Mouse (Mus musculus) midbrain, embryonic 11.5 days (tissue): ENCODE results near the gene Fbln1. TPM values are rescaled to one million over a fixed set of nuclear protein-coding genes. Genes with fewer than 3 reads are reported as not detected.

ENCODE experiments used
- ATAC-seq: fragments of 200-750 bp; cut with Nextera tagmentation; 2 replicates; pipeline ENCODE4 v1.8.0; 2017; ENCODE audit warnings: moderate TSS enrichment, moderate library complexity; ENCODE audit not compliant: low FRiP score
- DNase-seq: peaks from one replicate; pipeline ENCODE4 v3.0.0; 2015; ENCODE audit warnings: low spot score; ENCODE audit errors: missing footprints
- H3K27ac ChIP-seq: fragments of 300-500 bp; sonication (generic); 2 replicates; pipeline ENCODE4 v1.5.1; 2014; ENCODE audit warnings: low read depth, low read length
- H3K27me3 ChIP-seq: fragments of 300-500 bp; sonication (generic); 2 replicates; pipeline ENCODE4 v1.6.1; 2014; ENCODE audit warnings: mild to moderate bottlenecking, low read length, moderate library complexity, mixed read lengths; ENCODE audit not compliant: control insufficient read depth, insufficient read depth
- H3K36me3 ChIP-seq: fragments of 300-500 bp; sonication (generic); 2 replicates; pipeline ENCODE4 v1.6.1; 2014; ENCODE audit warnings: mild to moderate bottlenecking, low read length, moderate library complexity, mixed read lengths; ENCODE audit not compliant: control insufficient read depth, insufficient read depth
- H3K4me1 ChIP-seq: fragments of 300-500 bp; sonication (generic); 2 replicates; pipeline ENCODE4 v1.6.1; 2014; ENCODE audit warnings: low read length; ENCODE audit not compliant: control insufficient read depth, insufficient read depth
- H3K4me2 ChIP-seq: fragments of 300-500 bp; sonication (generic); 2 replicates; pipeline ENCODE4 v1.6.1; 2014; ENCODE audit warnings: mild to moderate bottlenecking, moderate library complexity
- H3K4me3 ChIP-seq: fragments of 300-500 bp; sonication (generic); 2 replicates; pipeline ENCODE4 v1.5.1; 2014; ENCODE audit warnings: low read depth, low read length
- H3K9ac ChIP-seq: fragments of 300-500 bp; sonication (generic); 2 replicates; pipeline ENCODE4 v1.6.1; 2014; ENCODE audit warnings: low read length
- H3K9me3 ChIP-seq: fragments of 300-500 bp; sonication (generic); 2 replicates; pipeline ENCODE4 v1.6.1; 2016; ENCODE audit warnings: low read length; ENCODE audit not compliant: control insufficient read depth
- WGBS: fragments of 180-500 bp; shearing (Covaris S2); extraction: QIAGEN DNeasy Blood & Tissue Kit; methylation state at CpG from one replicate; pipeline ENCODE4 v1.1.7; 2014; 5-methylcytosine and 5-hydroxymethylcytosine counted together
- polyA plus RNA-seq: library from polyadenylated mRNA; unstranded; fragments of >200 nt; fragmentation: Nextera tagmentation; extraction: Ambion mirVana; gene quantifications from 2 replicates; pipeline ENCODE4 v1.2.1, GENCODE M21; 2014

Gene Fbln1
- polyA plus RNA-seq, 1 experiment from 2014 or later = 165 TPM

DNA sequence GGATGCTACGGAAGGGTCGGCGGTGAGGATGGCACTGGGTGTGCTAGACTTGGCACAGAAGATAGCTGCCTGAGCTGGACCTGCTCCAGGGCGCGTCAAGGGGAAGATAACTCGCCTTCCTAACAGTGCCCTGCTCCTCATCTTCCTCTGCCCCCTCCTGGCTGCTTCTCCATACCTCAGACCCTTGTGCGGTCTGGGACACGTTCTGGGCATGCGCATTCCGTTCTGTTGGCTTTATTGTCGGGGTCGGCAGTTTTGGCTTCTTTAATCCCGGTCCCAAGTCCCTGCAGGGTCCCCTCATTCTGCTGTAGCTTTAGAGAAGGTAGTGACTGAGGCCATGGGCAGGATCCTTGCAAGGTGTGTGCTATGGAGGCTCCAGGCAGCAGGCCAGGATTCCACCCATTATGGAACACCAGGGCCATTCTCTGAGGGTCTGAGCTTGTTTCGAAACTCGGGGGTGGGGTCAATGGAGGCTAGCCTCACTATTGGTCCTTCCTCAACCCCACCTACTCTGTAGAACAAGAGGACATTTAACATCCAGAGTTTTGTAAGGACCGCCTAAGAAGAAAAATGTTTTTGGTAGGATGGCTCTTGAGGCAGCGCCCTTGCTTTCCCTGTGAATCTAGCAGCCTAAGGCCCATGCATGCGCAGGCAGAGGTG, 5.5 kb downstream of the Fbln1 start:
- ATAC-seq (no peak), DNase-seq (no peak)
- H3K4me3 ChIP-seq = no peak overlapping the region
- no peak overlapping the region for H3K9ac ChIP-seq
- H3K9me3 ChIP-seq = peaks cover 10% of the 10 kb centered on the region; the same call in 1 of the 2 replicates
- H3K27ac ChIP-seq = no peak overlapping the region
- H3K4me2 ChIP-seq = no peak overlapping the region
- WGBS = 95% methylated on average over 18 of the region's 18 CpGs
- peaks cover 19% of the 10 kb centered on the region for H3K36me3 ChIP-seq
- no peaks in the 10 kb centered on the region for H3K27me3 ChIP-seq
- peaks cover 19% of the 10 kb centered on the region for H3K4me1 ChIP-seq

DNA sequence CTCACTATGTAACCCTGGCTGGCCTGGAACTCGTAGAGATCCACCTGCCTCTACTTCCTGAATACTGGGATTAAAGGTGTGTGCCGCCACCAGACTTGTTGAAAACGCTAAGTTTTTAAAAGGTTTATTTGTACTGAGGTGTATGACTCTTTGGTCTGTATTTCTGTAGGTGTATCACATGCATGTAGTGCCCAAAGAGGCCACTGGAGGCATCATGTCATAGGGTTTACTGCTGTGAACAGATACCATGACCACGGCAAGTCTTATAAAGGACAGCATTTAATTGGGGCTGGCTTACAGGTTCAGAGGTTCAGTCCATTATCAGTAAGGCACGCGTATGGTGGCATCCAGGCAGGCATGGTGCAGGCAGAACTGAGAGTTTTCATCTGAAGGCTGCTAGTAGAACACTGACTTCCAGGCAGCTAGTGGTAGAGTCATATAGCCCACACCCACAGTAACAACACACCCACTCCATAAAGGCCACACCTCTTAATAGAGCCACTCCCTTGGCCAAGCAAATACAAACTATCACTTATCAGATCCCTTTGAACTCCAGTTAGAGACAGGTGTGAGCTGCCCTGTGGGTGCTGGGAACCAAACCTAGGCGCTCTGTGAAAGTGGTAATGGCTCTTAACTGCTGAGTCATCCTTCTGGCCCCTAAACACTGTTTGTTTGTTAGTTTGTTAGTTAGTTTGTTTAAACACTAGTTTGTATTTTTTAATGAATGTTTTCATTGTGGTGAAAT, 10.5 kb downstream of the Fbln1 start:
- H3K9me3 ChIP-seq = peaks cover 10% of the 10 kb centered on the region; the same call in 1 of the 2 replicates
- peaks cover 15% of the 10 kb centered on the region for H3K36me3 ChIP-seq
- H3K4me3 ChIP-seq = no peak overlapping the region
- no peak overlapping the region for H3K27ac ChIP-seq
- H3K4me1 ChIP-seq = no peaks in the 10 kb centered on the region
- no peak overlapping the region for H3K4me2 ChIP-seq
- WGBS = 96% methylated on average over 7 of the region's 7 CpGs
- no peaks in the 10 kb centered on the region for H3K27me3 ChIP-seq
- DNase-seq (peak; percentile 57), ATAC-seq (no peak)
- H3K9ac ChIP-seq = no peak overlapping the region

DNA sequence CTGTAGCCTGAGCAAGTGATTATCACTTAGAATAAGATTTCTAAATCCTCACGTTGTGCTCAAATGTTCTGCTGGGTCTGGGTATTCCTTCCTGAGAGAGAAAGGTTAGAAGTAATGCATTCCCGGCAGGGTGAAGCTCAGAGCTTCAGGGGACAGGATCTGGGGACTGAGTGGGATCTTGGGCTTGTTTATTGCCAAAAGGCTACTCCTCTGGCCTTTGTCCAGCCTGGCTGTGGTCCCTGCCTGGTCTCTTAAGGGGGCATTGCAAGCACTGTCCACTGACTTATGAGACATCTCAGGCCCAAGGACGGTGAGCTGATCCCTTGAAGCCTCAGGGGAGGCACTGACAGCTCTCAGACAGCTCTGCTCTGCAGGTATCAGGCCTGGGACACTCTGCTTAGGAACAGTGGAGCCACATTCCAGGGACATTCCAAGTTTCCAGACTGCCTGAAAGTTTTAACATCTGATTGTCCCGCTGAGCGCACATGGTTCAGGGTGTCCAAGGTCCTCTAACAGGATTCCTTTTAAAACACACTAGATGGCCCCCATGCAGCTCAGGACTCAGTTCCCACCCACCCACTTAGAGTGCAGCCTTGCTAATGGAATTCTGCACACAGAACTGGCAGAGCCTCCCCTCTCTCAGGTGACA, 13.0 kb downstream of the Fbln1 start:
- Histone ChIP-seq H3K27me3 (no peaks in the 10 kb centered on the region), H3K9me3 (peaks cover 10% of the 10 kb centered on the region; the same call in 1 of the 2 replicates), H3K4me3 (no peak overlapping the region), H3K4me1 (no peaks in the 10 kb centered on the region), H3K36me3 (peaks cover 10% of the 10 kb centered on the region), H3K27ac (no peak overlapping the region), H3K9ac (no peak overlapping the region), H3K4me2 (no peak overlapping the region)
- WGBS = 81% methylated on average over 5 of the region's 5 CpGs
- DNase-seq (peak; percentile 67), ATAC-seq (no peak)

DNA sequence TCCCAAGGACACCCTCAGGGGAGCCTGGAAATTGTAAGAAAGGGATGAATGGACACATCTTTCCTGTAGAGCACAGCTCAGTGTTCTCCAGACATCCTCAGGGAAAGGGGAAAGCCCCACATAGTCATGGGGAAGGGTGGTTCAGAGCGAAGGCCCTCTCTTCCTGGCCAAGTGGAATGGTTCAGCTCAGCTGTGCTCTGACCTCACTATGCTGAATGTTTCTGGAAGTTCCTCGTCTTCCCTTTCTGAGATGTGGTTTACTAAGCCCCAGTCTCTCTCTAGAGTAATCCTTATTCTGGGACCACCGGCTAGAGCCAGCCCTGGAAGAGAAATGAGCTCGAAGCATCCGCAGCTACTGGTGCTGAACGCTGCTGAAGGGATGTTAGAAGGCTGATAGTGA, 14.6 kb downstream of the Fbln1 start:
- Histone ChIP-seq H3K9ac (no peak overlapping the region), H3K27me3 (no peaks in the 10 kb centered on the region), H3K4me3 (no peak overlapping the region), H3K4me1 (no peaks in the 10 kb centered on the region), H3K4me2 (no peak overlapping the region), H3K9me3 (peaks cover 4% of the 10 kb centered on the region; the same call in 1 of the 2 replicates), H3K36me3 (peaks cover 6% of the 10 kb centered on the region), H3K27ac (no peak overlapping the region)
- 90% methylated on average over 6 of the region's 6 CpGs for WGBS
- ATAC-seq (no peak), DNase-seq (no peak)

DNA sequence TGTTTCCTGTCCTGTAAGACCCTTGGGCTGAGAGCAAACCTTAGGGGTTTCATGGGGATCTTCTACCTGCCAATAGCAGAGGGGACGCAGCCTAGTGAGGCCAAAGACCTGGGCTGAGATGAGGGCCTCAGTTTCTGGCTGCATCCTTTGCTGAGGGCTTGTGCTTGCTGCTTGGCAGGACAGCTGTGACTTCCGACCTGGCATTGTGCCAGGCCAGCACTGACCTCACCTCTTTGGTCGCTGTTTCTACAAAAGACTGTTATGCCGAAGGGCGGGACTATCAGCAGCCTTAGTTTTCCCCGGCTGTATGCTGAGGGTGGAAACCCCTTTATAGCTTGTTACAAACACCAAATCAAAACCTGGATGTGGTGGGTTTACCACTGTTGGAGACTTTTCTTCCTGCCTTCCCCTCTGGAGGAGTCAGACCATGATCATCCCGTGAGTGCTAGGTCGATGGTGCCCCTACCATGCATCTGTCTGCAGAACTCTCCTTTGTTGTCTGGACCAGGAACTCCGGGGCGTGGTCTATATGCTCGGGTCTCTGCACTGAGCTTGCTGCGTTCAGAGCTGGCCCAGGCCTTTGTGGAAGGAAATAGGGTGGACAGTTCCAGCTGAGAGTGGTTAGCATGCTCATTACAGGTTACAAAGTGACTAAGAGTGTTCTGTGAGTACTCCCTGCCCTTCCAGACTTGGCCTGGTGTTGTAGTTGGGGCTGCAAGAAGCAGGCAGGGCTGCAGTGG, 15.5 kb downstream of the Fbln1 start:
- ATAC-seq (no peak), DNase-seq (no peak)
- no peaks in the 10 kb centered on the region for H3K4me1 ChIP-seq
- no peaks in the 10 kb centered on the region for H3K9me3 ChIP-seq
- H3K36me3 ChIP-seq = peaks cover 5% of the 10 kb centered on the region
- no peak overlapping the region for H3K9ac ChIP-seq
- no peak overlapping the region for H3K27ac ChIP-seq
- H3K27me3 ChIP-seq = no peaks in the 10 kb centered on the region
- no peak overlapping the region for H3K4me2 ChIP-seq
- 84% methylated on average over 12 of the region's 12 CpGs for WGBS
- H3K4me3 ChIP-seq = no peak overlapping the region

DNA sequence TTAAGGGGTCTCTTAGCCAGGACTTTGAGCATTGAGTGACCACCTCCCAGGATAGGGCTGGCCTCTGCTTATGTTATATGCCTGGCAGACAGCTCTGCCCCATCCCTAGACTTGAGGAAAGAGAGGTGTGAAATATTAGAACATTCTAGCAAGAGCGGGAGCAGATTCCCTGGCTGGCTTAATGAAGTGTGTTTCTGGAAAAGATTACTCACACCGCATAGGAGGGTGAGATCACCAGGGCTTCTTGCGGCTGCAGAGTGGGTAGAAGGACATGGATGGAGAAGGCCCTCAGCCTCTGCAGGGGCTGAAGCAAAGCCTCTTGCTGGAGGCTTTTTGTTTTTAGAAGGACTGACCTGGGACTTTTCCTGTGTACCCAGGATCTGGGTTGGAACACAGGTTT, 19.9 kb downstream of the Fbln1 start:
- Histone ChIP-seq H3K27ac (no peak overlapping the region), H3K36me3 (peaks cover 10% of the 10 kb centered on the region), H3K9me3 (no peaks in the 10 kb centered on the region), H3K27me3 (no peaks in the 10 kb centered on the region), H3K4me1 (no peaks in the 10 kb centered on the region), H3K4me3 (no peak overlapping the region), H3K4me2 (no peak overlapping the region), H3K9ac (no peak overlapping the region)
- WGBS = 90% methylated on average over 3 of the region's 3 CpGs
- no peak for ATAC-seq
- no peak for DNase-seq

DNA sequence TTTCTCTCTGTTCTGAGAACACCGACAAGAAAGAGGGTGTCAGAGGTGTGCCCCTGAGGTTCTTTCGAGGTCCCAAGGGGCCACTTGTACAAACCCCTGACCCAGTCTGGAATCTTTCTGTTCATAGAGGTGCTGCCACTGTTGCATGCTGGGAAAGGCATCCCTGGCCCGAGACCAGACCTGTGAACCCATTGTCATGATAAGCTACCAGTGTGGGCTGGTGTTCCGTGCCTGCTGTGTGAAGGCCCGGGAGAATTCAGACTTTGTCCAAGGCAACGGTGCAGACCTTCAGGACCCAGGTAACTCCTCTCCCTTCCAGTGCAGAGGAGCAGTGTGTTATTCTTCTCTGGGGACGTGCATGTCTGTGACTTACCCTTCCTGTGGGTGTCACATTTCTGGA, 21.1 kb downstream of the Fbln1 start:
- Histone ChIP-seq H3K4me3 (no peak overlapping the region), H3K27me3 (no peaks in the 10 kb centered on the region), H3K4me1 (no peaks in the 10 kb centered on the region), H3K9me3 (no peaks in the 10 kb centered on the region), H3K27ac (no peak overlapping the region), H3K9ac (no peak overlapping the region), H3K36me3 (peaks cover 10% of the 10 kb centered on the region), H3K4me2 (no peak overlapping the region)
- ATAC-seq (no peak), DNase-seq (no peak)
- WGBS = 87% methylated on average over 7 of the region's 7 CpGs

DNA sequence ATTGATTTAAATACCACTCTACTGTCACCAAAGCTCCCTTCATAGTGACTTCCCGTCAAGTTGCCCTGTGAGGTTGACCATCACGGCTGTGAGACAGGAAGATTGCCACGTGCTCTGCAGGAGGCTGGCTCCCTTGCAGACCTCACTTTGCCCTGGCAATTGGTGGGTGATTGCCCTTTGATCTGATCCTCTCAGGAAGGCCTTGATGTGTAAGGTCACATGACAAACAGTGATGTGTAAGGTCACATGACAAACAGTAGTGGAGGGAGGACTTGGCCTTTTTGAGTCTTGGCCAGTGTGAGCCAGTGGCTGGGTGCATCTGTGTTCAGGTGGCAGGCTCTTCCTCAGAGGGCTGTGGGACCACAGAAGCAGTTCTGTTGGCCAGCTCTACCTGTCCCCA, 22.8 kb downstream of the Fbln1 start:
- WGBS = 82% methylated on average over 3 of the region's 3 CpGs
- DNase-seq = no peak
- ATAC-seq = no peak
- Histone ChIP-seq H3K27ac (no peak overlapping the region), H3K27me3 (no peaks in the 10 kb centered on the region), H3K9ac (no peak overlapping the region), H3K4me2 (no peak overlapping the region), H3K36me3 (peaks cover 10% of the 10 kb centered on the region), H3K4me1 (no peaks in the 10 kb centered on the region), H3K9me3 (no peaks in the 10 kb centered on the region), H3K4me3 (no peak overlapping the region)
